Mouse (Mus musculus) olfactory bulb, adult 2 months (tissue): ENCODE data around the gene Eif2b5. TPM values are rescaled to one million over a fixed set of nuclear protein-coding genes. Genes with fewer than 3 reads are reported as not detected.
A peak's percentile ranks its signal among the peaks of the same experiment; 100 is the strongest.

Experiments
- H3K27ac ChIP-seq: fragments of 200-500 bp; 2 replicates; pipeline ENCODE4 v1.5.1; 2012; ENCODE audit warnings: low read depth, low read length; ENCODE audit not compliant: insufficient read depth
- H3K4me1 ChIP-seq: fragments of 200-500 bp; 2 replicates; pipeline ENCODE4 v1.6.1; 2012; ENCODE audit warnings: low read length; ENCODE audit not compliant: control insufficient read depth, insufficient read depth
- H3K4me3 ChIP-seq: fragments of 200-500 bp; 2 replicates; pipeline ENCODE4 v1.5.1; 2012; ENCODE audit warnings: mild to moderate bottlenecking, low read depth, low read length, moderate library complexity; ENCODE audit not compliant: insufficient read depth
- CTCF ChIP-seq: fragments of 200-500 bp; IDR thresholded peaks from 2 replicates; pipeline ENCODE4 v1.5.1; 2012; ENCODE audit warnings: low read depth, mild to moderate bottlenecking, low read length, moderate library complexity; ENCODE audit not compliant: insufficient read depth
- POLR2A ChIP-seq: fragments of 200-500 bp; IDR thresholded peaks from 2 replicates; pipeline ENCODE4 v1.6.1; 2012; ENCODE audit warnings: mild to moderate bottlenecking, low read depth, low read length, moderate library complexity; ENCODE audit not compliant: insufficient read depth
- WGBS: fragments of 180-500 bp; shearing (Covaris S2); methylation state at CpG from one replicate; pipeline ENCODE4 v1.1.7; 2018; 5-methylcytosine and 5-hydroxymethylcytosine counted together
- polyA plus RNA-seq: library from polyadenylated mRNA; stranded (reverse); fragments of >200 nt; gene quantifications from 2 replicates; pipeline ENCODE4 v1.2.4, GENCODE M21; 2012; ENCODE audit warnings: low replicate concordance; ENCODE audit not compliant: missing spikeins, insufficient read depth, insufficient read length

Eif2b5 gene
- polyA plus RNA-seq, 1 experiment = not detected

GRCm38 (mm10) chr16:20497980-20498676 lies 489 bp upstream of the Eif2b5 start:
- 10% methylated on average over 16 of the region's 16 CpGs for whole genome bisulfite sequencing
- TF ChIP-seq CTCF (no peak), POLR2A (no peak)
- no peak overlapping the region for H3K27ac ChIP-seq
- H3K4me1 ChIP-seq = peaks cover 4% of the 10 kb centered on the region; the same call in 1 of the 2 replicates
- peak overlapping the region; percentile 90 for H3K4me3 ChIP-seq

- H3K4me1 ChIP-seq = no peaks in the 10 kb centered on the region
- WGBS = 88% methylated on average over 8 of the region's 8 CpGs
- TF ChIP-seq CTCF (no peak), POLR2A (no peak)
These were observed 7.4 kb downstream of the Eif2b5 start for GRCm38 (mm10) chr16:20506000-20506399.

GRCm38 (mm10) chr16:20509349-20509748 lies 10.7 kb downstream of the Eif2b5 start:
- Histone ChIP-seq H3K4me1 (no peaks in the 10 kb centered on the region), H3K27ac (no peak overlapping the region), H3K4me3 (no peak overlapping the region)
- no peak for TF ChIP-seq CTCF
- no peak for TF ChIP-seq POLR2A
- WGBS = 83% methylated on average over 3 of the region's 3 CpGs

More at GRCm38 (mm10) chr16:20506000-20506399, 7.4 kb downstream of the Eif2b5 start:
- Histone ChIP-seq H3K27ac (no peak overlapping the region), H3K4me3 (no peak overlapping the region)

GRCm38 (mm10) chr16:20511277-20511847 lies 12.7 kb downstream of the Eif2b5 start:
- TF ChIP-seq POLR2A (no peak), CTCF (no peak)
- 90% methylated on average over 7 of the region's 7 CpGs for WGBS

GRCm38 (mm10) chr16:20516032-20516431 lies 17.4 kb downstream of the Eif2b5 start:
- Histone ChIP-seq H3K27ac (no peak overlapping the region), H3K4me3 (no peak overlapping the region), H3K4me1 (peaks cover 16% of the 10 kb centered on the region)
- TF ChIP-seq CTCF (no peak), POLR2A (no peak)

More at GRCm38 (mm10) chr16:20511277-20511847, 12.7 kb downstream of the Eif2b5 start:
- H3K4me1 ChIP-seq = no peaks in the 10 kb centered on the region
- no peak overlapping the region for H3K4me3 ChIP-seq
- no peak overlapping the region for H3K27ac ChIP-seq

- H3K4me3 ChIP-seq = peak within 1 kb of the TSS; percentile 76
- TF ChIP-seq POLR2A = peak; percentile 73; the same call in 1 of the 2 replicates
- TF ChIP-seq CTCF = no peak
- H3K27ac ChIP-seq = peak within 1 kb of the TSS; percentile 59
- WGBS = under 1% methylated on average over 45 of the region's 55 CpGs
- peaks cover 16% of the 10 kb centered on the region for H3K4me1 ChIP-seq
These were observed 18.1 kb downstream of the Eif2b5 start, which contains the start of gene Dvl3 for GRCm38 (mm10) chr16:20516726-20517201. Gene Dvl3 (plus strand): TSS chr16:20516982.

GRCm38 (mm10) chr16:20517216-20517615 lies 18.6 kb downstream of the Eif2b5 start:
- 0% methylated on average over 26 of the region's 26 CpGs for WGBS
- Histone ChIP-seq H3K4me1 (peaks cover 16% of the 10 kb centered on the region), H3K4me3 (peak overlapping the region; percentile 76), H3K27ac (peak overlapping the region; percentile 17)
- no peak for TF ChIP-seq CTCF
- TF ChIP-seq POLR2A = no peak

- under 1% methylated on average over 6 of the region's 6 CpGs for WGBS
- H3K4me3 ChIP-seq = peak overlapping the region; percentile 76
- TF ChIP-seq POLR2A (no peak), CTCF (no peak)
These were observed 19.2 kb downstream of the Eif2b5 start for GRCm38 (mm10) chr16:20517701-20518374.

More at GRCm38 (mm10) chr16:20517701-20518374, 19.2 kb downstream of the Eif2b5 start:
- Histone ChIP-seq H3K4me1 (peaks cover 16% of the 10 kb centered on the region), H3K27ac (0 out of 2 replicates have a peak overlapping the region, but pooled peaks have one; percentile 31)
